Mouse (Mus musculus): Measurements from ENCODE around the gene Atp6v1g2. TPM values are rescaled to one million over a fixed set of nuclear protein-coding genes. Genes with fewer than 3 reads are reported as not detected.

The Atp6v1g2 gene
- polyA plus RNA-seq, 1 experiment: 4.2 TPM

DNA sequence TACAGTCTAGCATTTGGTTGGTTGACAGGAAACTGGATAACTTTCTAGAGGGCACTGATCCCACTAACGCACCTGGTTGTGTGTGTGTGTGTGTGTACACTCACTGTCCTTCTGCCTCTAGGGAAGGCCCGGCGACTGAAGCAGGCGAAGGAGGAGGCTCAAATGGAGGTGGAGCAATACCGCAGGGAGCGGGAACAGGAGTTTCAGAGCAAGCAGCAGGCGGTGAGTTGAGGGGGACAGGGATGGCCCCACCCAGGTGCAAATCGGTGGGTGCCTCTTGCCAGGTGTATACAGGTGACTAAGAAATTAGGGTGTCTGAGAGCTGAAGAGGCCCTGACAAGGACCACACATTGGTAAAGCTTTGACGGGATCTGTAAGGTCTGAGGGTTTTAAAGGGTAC lies 3.5 kb downstream of the Atp6v1g2 start:
- Histone ChIP-seq H3K4me1 (ENCODE audit: control insufficient read depth, insufficient read depth, low read length) (no peaks in the 10 kb centered on the region), H3K27ac (ENCODE audit: insufficient read depth, low read length) (no peak overlapping the region), H3K9me3 (replicated peaks; ENCODE audit: control insufficient read depth, insufficient read depth, low read length, poor library complexity, severe bottlenecking) (no peaks in the 10 kb centered on the region), H3K9ac (ENCODE audit: low read depth, poor library complexity, severe bottlenecking) (no peak overlapping the region), H3K27me3 (ENCODE audit: control insufficient read depth, insufficient read depth, low read length, poor library complexity, severe bottlenecking) (no peaks in the 10 kb centered on the region), H3K36me3 (ENCODE audit: control insufficient read depth, insufficient read depth, low read length, poor library complexity, severe bottlenecking) (no peaks in the 10 kb centered on the region), H3K4me3 (ENCODE audit: low read depth, low read length) (no peak overlapping the region)
- TF ChIP-seq POLR2A (IDR thresholded peaks at IDR 0.05; ENCODE audit: insufficient read depth, low read length): no peak
- TF ChIP-seq CTCF (IDR thresholded peaks at IDR 0.05; ENCODE audit: low read depth, low read length): no peak
- no peak for TF ChIP-seq EP300 (IDR thresholded peaks at IDR 0.05; ENCODE audit: insufficient read depth, low read depth, low read length)

- H3K4me3 ChIP-seq (ENCODE audit: low read depth, low read length): no peak overlapping the region
- H3K4me1 ChIP-seq (ENCODE audit: control insufficient read depth, insufficient read depth, low read length): no peaks in the 10 kb centered on the region
- H3K9me3 ChIP-seq (replicated peaks; ENCODE audit: control insufficient read depth, insufficient read depth, low read length, poor library complexity, severe bottlenecking): no peaks in the 10 kb centered on the region
- TF ChIP-seq POLR2A (IDR thresholded peaks at IDR 0.05; ENCODE audit: insufficient read depth, low read length) (no peak), CTCF (IDR thresholded peaks at IDR 0.05; ENCODE audit: low read depth, low read length) (no peak), EP300 (IDR thresholded peaks at IDR 0.05; ENCODE audit: insufficient read depth, low read depth, low read length) (no peak)
- H3K27me3 ChIP-seq (ENCODE audit: control insufficient read depth, insufficient read depth, low read length, poor library complexity, severe bottlenecking): no peaks in the 10 kb centered on the region
- H3K36me3 ChIP-seq (ENCODE audit: control insufficient read depth, insufficient read depth, low read length, poor library complexity, severe bottlenecking): no peaks in the 10 kb centered on the region
- H3K27ac ChIP-seq (ENCODE audit: insufficient read depth, low read length): no peak overlapping the region
- H3K9ac ChIP-seq (ENCODE audit: low read depth, poor library complexity, severe bottlenecking): no peak overlapping the region
These were observed 4.0 kb downstream of the Atp6v1g2 start for GRCm38 (mm10) chr17:35237504-35237903.

DNA sequence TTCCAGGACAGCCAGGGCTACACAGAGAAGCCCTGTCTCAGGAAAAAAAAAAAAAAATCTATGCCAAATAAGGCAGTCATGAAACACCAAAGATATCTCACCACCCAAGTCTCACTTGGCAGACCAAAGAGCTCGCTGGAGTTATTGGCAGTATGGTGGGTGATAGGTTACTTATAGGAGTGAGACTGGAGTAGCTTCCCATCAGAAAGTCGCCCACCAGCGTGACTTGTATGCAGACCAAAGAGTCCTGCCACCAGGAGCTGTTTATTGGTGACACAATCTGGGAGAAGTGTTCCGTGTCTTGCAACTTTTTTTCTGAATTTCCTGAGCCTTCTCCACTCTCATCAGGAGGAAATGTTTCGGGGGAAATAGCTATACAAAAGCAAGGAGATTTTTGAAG lies 6.2 kb downstream of the Atp6v1g2 start:
- Histone ChIP-seq H3K4me3 (ENCODE audit: low read depth, low read length) (no peak overlapping the region), H3K27me3 (ENCODE audit: control insufficient read depth, insufficient read depth, low read length, poor library complexity, severe bottlenecking) (no peaks in the 10 kb centered on the region), H3K36me3 (ENCODE audit: control insufficient read depth, insufficient read depth, low read length, poor library complexity, severe bottlenecking) (peaks cover 18% of the 10 kb centered on the region), H3K9ac (ENCODE audit: low read depth, poor library complexity, severe bottlenecking) (no peak overlapping the region), H3K9me3 (replicated peaks; ENCODE audit: control insufficient read depth, insufficient read depth, low read length, poor library complexity, severe bottlenecking) (no peaks in the 10 kb centered on the region), H3K4me1 (ENCODE audit: control insufficient read depth, insufficient read depth, low read length) (no peaks in the 10 kb centered on the region), H3K27ac (ENCODE audit: insufficient read depth, low read length) (no peak overlapping the region)
- TF ChIP-seq CTCF (IDR thresholded peaks at IDR 0.05; ENCODE audit: low read depth, low read length) (no peak), POLR2A (IDR thresholded peaks at IDR 0.05; ENCODE audit: insufficient read depth, low read length) (no peak), EP300 (IDR thresholded peaks at IDR 0.05; ENCODE audit: insufficient read depth, low read depth, low read length) (no peak)

DNA sequence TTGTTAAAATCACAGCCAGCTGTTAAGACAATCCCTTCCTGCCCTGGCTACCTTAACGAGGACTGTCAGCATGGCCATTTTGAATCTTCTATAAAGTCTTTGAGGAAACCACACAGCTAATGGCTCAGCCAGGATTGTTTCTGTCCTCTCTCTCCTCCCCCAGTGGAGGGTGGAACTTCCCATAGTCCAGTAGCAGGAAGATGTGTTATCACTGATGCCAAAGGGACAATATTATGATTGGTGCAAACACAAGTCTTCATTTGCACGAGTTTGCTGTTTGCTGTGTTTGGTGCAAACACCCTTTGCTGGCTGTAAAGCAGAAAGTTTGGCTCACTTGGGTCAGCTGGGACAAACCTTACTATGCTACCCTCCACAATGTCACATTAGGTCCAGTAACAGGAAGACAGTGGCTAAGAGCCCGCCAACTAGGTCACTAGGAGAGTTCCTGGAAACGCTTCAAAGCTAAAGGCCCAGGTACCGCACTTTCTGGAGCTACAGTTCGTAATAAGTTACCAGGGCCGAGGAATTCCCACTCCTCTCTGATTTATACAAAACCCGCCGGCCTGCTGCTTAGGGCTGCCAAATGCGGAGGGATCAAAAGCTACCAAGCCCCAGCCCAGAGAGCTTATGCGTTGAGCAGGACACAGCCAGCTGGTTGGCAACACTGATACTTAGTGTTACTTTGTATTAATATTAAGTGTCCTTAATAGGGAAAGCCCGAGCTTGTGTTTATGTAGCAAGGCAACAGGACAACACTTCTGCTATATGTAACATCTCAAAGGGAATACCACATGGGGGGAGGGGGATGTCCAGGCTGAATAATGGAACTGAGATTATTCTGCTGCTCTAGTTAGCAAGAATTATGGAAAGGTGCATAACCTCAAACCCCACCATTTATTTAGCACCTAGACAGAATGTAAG lies 7.2 kb downstream of the Atp6v1g2 start:
- peak overlapping the region; percentile 95 for H3K9ac ChIP-seq (ENCODE audit: low read depth, poor library complexity, severe bottlenecking)
- peak overlapping the region; percentile 56 for H3K4me3 ChIP-seq (ENCODE audit: low read depth, low read length)
- peak overlapping the region; percentile 17; the same call in 1 of the 2 replicates for H3K27ac ChIP-seq (ENCODE audit: insufficient read depth, low read length)
- H3K4me1 ChIP-seq (ENCODE audit: control insufficient read depth, insufficient read depth, low read length): no peaks in the 10 kb centered on the region
- no peaks in the 10 kb centered on the region for H3K27me3 ChIP-seq (ENCODE audit: control insufficient read depth, insufficient read depth, low read length, poor library complexity, severe bottlenecking)
- no peaks in the 10 kb centered on the region for H3K9me3 ChIP-seq (replicated peaks; ENCODE audit: control insufficient read depth, insufficient read depth, low read length, poor library complexity, severe bottlenecking)
- peaks cover 28% of the 10 kb centered on the region for H3K36me3 ChIP-seq (ENCODE audit: control insufficient read depth, insufficient read depth, low read length, poor library complexity, severe bottlenecking)
- no peak for TF ChIP-seq POLR2A (IDR thresholded peaks at IDR 0.05; ENCODE audit: insufficient read depth, low read length)
- TF ChIP-seq EP300 (IDR thresholded peaks at IDR 0.05; ENCODE audit: insufficient read depth, low read depth, low read length): no peak
- no peak for TF ChIP-seq CTCF (IDR thresholded peaks at IDR 0.05; ENCODE audit: low read depth, low read length)

DNA sequence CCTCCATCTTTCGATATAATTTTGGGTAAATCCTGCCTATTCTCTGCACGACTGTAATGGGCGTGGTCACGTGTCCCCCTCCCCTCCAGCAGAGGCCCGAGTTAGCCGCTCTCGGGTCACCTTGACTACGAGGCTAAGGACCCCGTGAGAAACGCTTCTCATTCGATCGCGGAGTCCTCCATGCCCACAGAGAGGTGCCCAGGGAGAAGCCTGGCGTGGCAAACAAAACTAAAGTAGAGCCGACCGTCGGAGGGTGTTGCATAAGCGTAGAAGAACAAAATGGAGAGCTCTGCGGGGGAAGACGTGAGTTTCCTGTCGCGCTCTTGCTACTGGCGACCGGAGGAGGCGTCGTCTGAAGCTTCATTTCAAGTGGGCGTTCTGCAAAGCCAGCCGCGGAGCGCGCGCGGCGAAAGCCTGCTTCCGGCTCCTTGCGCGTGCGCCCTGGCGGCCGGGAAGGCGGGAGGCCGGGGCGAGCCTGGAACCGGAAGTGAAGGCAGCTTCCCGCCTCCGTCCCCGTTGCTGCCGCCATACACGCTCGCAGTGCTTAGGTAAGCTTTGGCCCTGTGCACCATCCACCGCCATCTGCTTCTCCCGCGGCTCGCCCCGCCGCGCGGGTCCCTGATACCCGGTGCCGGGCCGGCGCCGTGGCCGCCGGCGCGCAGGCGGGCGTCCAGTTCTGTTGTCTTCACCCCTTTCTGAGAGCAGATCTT lies 8.0 kb downstream of the Atp6v1g2 start, which contains the start of gene Ddx39b:
TSS of gene Ddx39b (plus strand) at position 442 of the 710 bp plus-strand sequence.
- peak within 1 kb of the TSS; percentile 95 for H3K9ac ChIP-seq (ENCODE audit: low read depth, poor library complexity, severe bottlenecking)
- H3K4me1 ChIP-seq (ENCODE audit: control insufficient read depth, insufficient read depth, low read length): no peaks in the 10 kb centered on the region
- no peaks in the 10 kb centered on the region for H3K27me3 ChIP-seq (ENCODE audit: control insufficient read depth, insufficient read depth, low read length, poor library complexity, severe bottlenecking)

More for the DNA sequence above, 8.0 kb downstream of the Atp6v1g2 start, which contains the start of gene Ddx39b:
- peak within 1 kb of the TSS; percentile 59 for H3K27ac ChIP-seq (ENCODE audit: insufficient read depth, low read length)
- no peaks in the 10 kb centered on the region for H3K9me3 ChIP-seq (replicated peaks; ENCODE audit: control insufficient read depth, insufficient read depth, low read length, poor library complexity, severe bottlenecking)
- H3K4me3 ChIP-seq (ENCODE audit: low read depth, low read length): peak within 1 kb of the TSS; percentile 99
- TF ChIP-seq POLR2A (IDR thresholded peaks at IDR 0.05; ENCODE audit: insufficient read depth, low read length): peak; percentile 40
- no peak for TF ChIP-seq CTCF (IDR thresholded peaks at IDR 0.05; ENCODE audit: low read depth, low read length)
- peaks cover 36% of the 10 kb centered on the region for H3K36me3 ChIP-seq (ENCODE audit: control insufficient read depth, insufficient read depth, low read length, poor library complexity, severe bottlenecking)

Data from ES-Bruce4 (cell line).